Mouse (Mus musculus) MEL-GATA-1-ER (cell line): Measurements from ENCODE around the gene Zfp697.
"Not testable (repeated sequence)": the region's sequence is repeated elsewhere in the genome, so short reads cannot be mapped to it uniquely, and the experiment has no call there.

ENCODE experiments used
- DNase-seq: peaks from one replicate; pipeline ENCODE4 v3.0.0-alpha.2; 2012; ENCODE audit warnings: low read depth; ENCODE audit errors: extremely low read depth

Gene Zfp697

DNA sequence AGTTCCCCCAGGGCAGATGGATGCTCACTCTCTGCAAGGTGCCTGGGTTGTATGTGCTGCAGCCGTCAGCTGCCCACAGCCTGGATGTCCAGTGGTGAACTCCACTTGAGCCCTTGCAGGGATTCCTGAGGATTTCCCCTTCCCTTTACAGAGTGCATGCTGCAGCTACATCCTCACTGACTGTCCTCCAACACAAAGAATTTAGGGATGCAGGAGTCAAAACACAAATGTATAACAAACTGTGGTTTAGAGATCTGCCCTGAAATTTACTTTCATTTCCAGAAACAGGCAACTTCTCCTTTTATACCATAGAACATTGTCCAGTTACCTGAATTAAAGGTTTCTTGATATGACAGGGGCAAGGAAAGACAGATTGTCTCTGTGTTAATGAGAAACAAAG is 234.5 kb downstream of the Zfp697 start:
- not testable (repeated sequence) for DNase-seq

DNA sequence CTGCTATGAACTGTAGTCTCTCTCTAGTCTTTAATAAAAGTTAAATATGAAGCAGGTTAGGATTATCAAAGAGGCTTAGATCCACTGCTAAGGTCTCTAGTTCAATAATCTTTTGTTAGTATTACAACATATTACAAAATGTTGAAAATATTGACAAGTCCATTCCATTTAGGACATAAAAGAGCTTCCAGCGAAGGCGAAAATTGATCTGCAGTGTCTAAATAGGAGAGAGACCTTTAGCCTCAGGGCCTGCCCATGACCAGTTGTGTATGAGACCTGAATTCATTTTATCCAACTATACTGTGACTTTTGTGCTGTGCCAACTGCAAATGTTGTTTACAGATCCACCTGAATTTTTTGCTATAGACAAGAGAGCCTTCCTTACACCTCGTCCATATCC is 247.4 kb downstream of the Zfp697 start:
- no peak for DNase-seq

DNA sequence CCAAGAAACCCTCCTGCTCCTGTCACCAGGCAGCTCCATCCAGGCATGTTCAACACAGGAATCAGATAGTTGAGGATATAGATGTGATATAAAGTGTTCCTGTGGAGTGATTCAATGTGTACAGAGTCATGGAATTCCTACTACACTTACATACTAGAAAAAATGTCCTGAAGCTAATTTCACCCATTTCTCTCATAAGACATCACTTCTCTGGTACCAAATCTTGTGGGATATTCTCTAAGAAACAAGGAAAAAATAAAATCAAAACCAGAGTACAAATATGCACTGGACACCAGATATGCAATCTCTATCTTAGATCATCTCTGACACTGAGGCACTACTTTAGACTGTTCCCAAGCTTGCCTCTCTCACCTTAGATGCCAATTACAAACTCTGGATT is 247.9 kb downstream of the Zfp697 start, which contains the start of gene Hsd3b5:
Hsd3b5 (minus strand) TSS at position 101 of the 400 bp plus-strand sequence.
- DNase-seq = no peak

DNA sequence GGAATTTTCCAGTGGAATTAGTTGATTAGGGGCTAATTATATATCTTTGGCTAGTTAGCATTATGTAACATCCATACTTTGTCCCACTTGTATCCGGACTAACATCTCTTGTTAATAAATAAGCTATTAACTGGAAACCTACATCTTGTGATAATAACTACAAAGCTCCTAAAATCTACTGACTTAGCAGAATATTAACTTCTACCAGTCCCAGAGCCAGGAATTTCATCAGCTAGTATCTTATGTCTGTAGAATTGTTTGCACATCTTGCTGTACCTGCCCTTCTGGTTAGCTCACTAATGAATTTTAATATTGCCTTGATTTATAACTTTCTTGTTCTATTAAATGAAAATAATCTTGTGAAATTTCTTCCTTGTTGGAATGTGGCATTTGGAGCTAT is 252.9 kb downstream of the Zfp697 start:
- DNase-seq = no peak

DNA sequence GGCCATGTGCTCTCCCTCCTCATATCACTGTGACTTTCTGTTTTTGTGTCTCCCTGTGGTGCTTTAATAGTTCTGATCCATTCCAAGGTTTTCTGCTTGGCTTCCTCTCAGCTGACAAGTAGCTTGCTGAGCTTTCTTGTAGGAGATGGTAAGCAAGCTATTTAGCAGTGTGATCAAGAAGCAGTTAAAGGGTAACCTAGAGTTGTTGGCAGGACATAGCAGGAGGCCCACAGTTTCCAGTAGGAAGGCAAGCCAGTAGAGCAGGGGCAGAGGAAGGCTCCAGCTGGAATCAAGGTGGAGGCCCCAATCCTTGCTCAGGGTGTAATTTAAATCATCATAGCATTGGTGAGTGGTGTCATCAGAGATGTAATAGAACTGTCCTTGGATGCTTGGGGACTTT is 298.5 kb downstream of the Zfp697 start:
- no peak for DNase-seq

DNA sequence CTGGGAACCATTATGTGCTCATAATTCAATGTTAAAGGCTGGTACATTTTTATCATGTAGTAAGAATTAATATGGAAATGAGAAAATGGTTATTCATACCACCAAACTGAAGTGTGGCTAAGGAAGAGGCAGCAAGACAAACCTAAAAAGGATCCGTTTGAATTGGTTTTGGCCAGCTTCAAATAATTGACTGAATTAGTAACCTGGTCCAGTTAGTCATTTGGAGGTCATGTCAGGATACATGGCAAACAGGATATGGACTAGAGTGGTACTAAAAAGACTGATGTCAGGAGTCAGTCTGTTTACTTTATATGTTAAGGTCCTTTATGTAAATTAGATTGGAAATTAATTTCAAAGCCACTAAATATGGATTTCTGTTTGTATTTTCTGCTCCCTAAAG is 300.1 kb downstream of the Zfp697 start:
- DNase-seq = no peak

DNA sequence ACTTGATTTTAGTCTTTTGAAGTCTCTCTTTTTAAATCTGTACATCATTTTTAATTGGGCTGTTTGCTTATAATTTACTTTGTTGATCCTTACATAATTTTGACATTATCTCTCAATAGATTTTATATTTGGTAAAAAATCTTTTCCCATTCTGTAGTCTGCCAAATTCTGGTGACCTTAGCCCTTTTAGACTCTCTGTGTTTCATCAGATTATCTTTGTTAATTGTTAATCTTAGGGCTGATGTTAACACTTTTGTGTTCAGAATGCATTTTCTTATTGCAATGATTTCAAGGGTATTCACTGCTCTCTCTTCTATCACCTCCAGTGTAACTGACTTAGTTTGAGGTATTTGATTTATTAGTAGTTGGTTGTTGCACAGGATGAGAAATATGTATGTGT is 338.5 kb downstream of the Zfp697 start:
- no peak for DNase-seq

DNA sequence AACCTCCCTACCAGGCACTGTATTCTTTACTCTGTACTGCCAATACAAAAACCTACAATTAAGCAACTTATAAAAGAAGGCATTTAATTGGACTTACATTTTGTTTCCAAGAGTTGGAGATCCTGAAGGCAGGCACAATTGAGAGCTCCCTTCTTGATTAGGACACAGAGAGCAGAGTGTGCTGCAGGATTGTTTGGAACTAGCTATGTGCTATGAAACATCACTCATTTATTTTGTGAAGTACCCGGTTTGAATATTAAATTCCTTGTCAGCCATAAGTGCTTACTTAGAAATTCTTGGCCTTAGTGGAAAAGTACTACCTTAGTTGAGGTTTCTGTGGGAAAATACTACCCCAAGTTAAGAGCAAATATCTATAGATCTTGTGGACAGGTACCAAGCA is 342.1 kb downstream of the Zfp697 start, which contains the start of gene Hsd3b2:
Hsd3b2 (minus strand) TSS at position 168 of the 400 bp plus-strand sequence.
- DNase-seq = no peak

DNA sequence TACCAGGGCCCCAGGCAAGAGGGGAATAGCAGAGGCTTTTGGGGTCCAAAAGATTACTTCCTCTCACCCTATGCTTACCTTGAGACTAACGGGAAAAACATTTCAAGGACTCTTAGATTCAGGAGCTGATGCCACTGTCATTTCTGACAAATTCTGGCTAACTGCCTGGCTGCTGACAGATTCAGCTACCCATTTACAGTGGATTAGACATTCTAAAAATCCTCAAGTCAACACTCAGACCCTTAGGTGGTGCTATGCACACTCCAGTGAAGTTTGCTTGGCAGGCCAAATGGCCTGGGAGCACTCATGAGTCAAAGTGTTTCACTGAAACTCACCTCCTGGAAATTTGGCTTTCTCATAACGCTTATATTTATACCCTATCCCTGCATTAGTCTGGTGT is 344.0 kb downstream of the Zfp697 start:
- no peak for DNase-seq

DNA sequence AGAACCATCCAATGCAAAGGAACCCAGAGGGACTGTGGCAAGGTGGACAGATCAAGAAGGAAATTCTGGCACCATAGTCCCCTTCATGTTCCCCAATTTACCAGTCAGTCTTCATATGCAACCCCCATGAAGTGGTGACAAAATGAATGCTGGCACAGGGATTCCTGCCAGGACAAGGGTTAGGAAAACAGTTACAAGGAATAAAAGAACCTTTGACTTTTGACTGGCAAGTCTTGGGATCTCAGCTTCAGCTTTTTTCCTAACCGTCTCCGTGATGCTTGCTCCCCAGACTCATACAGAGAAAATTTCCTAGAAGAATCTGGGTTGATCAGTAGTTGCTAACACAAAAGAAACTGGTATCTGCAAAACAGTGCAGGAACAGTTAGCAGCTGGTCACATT is 351.5 kb downstream of the Zfp697 start:
- no peak for DNase-seq

DNA sequence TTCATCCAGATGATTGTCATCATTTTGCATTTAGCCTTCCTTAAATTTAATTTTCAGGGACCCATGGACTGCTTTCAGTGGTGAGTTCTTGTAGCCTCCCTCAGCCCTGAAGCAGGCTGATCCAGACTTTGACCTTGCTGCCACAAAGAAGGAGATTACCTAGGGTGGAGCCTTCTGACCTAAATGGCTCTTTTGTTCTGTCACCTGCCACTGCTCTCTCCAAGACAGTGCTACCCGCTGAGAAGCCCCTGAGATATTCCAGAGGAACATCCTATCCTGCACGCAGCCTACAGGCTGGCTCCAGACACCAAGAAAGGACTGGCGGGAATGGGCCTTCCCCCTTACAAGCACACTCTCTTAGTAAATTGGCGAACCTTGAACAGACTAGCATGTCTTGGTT is 352.1 kb downstream of the Zfp697 start:
- no peak for DNase-seq

DNA sequence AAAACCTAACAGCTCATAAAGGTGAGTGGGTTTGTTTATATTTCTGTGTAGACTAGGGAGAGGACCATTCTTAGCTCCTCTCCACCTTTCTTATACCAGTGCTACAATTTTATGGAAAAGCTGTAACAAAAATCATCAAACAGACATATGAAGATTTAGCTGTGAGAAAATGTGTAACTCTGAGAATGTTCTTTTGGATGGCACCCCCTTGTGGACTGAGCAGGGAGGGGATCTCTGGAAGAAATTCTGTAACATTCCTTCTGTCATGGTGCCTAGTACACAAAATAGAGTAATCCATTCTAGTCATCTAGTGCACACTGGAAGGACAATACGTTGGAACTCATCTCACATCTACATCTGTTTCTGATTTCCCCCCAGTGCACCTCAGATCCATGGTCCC is 358.8 kb downstream of the Zfp697 start:
- not testable (repeated sequence) for DNase-seq

DNA sequence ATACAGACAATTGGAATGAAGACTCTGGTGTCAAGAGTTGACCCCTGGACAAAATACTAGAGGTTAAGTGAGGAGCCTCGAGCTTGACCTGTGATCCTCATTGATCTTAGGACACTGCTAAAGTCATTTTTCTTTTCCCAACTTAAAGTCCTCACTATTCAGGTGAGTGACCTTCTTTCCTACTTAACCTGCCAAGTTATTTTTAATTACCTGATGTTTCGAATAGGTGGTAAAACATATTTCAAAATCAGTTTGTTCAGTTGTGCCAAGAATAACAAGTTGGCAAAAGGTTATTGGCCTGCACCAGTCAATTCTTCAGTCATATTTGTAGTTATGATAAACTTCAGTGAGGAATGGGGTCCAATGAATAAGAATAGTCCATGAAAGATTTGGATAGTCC is 369.9 kb downstream of the Zfp697 start:
- DNase-seq = no peak

DNA sequence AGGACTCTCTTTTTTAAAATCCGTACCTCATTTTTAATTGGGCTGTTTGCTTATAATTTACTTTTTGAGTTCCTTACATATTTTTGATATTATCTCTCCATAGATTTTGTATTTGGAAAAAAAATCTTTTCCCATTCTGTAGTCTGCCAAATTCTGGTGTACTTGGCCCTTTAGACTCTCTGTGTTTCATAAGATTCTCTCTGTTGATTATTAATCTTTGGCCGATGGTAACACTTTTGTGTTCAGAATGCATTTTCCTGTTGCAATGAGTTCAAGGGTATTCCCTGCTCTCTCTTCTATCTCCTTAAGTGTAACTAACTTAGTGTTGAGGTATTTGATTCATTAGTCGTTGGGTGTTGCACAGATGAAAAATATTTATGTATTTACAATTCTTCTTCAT is 374.6 kb downstream of the Zfp697 start:
- DNase-seq = no peak

DNA sequence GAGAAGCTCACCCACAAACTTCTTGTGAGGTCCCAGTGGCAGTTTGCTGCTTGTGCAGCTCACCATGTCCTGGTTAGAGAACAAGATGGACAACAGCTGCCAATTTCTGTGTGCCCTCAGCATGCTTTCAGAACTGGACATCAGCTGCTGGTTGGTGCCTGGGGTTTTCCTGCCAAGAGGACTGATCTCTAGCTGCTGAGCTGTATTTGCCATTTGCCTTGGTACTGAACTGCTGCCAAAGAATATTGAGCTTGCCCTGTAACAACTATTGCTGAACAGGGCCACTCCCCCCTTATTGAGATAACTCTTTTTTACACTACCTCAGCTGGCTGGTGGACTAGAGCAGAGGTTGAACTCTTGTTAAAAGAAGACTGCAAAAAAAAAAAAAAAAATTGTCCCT is 381.9 kb downstream of the Zfp697 start:
- no peak for DNase-seq

DNA sequence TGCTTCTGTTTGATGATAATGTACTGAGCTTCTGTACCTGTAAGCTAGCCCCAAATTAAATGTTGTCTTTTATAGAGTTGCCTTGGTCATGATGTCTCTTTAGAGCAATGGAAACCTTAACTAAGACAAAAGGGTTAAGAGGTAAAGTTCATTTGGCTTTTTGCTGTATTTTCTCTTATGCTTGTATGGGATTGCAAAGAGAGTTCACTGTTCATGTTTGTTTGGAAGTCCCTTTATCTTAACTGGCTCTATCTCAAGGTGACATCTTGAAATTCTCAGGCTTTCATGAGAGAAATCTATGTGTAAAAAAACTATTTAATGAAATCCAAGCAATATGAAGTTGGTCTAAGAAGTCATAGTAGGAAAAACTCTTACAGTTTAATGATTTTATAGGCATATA is 398.7 kb downstream of the Zfp697 start:
- no peak for DNase-seq

DNA sequence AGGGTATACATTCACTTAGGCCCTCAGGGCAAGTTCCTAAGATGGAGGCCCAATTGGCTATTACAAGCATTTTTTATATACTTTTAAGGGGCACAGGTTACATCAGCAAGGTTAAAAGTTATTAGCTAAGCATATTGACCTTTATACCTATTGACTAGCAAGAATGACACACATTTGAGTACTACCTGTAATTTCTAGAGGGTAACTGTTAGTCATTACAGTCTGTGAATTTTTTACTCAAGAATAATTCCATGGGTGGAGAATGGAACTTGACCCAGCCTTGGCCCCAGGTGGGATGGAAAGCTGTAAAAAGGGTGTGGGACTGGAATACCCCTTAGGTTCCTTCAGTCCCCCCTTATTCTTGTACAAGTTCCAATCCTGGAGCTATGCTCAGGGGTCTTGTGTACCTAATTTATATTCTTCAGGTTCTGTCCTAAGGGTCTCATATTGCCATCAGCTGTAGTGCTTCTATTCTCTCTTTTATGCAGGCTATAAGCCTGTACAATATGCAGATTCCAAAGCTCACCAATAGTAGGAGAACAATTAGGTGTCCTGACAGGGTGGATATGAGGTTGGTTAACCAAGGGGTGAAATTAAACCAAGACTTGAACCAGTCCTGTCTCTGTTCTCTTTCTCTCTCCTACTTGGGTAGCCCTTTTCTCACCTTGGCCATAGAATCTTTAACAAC is 400.1 kb downstream of the Zfp697 start:
- DNase-seq = no peak

DNA sequence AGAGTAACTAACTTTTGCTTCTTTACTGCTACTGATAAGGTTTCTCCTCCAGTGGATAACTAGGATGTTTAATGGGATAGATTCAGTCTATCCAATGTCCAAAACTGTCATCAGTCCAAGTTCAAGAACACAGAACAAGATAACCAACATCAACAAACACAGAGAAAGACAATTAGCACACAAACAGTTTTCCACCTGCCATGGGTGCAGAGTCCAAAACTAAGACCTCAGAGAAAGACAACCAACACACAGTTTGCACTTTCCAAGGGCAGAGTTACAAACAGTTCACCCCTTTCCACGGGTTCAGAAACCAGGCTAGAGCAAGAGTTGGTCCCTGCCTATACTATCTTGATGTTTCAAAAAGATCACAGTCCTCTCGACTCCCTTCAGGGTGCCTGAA is 404.3 kb downstream of the Zfp697 start:
- no peak for DNase-seq
